Mouse (Mus musculus) retina, postnatal 1 day (tissue): ENCODE measurements around the gene Cbx2.

Experiments used
- DNase-seq: peaks from one replicate; pipeline ENCODE4 v3.0.0-alpha.2; 2012

Cbx2 gene

GRCm38 (mm10) chr11:119022895-119023615, at the start of gene Cbx2:
TSS of gene Cbx2 (plus strand) at chr11:119022962.
- DNase-seq: peak; percentile 95

GRCm38 (mm10) chr11:118974340-118974739, 48.4 kb upstream of the Cbx2 start:
- no peak for DNase-seq

GRCm38 (mm10) chr11:118975427-118975826, 47.3 kb upstream of the Cbx2 start:
- DNase-seq: peak; percentile 88

GRCm38 (mm10) chr11:118975917-118976316, 46.8 kb upstream of the Cbx2 start:
- peak; percentile 64 for DNase-seq

GRCm38 (mm10) chr11:118980388-118980787, 42.4 kb upstream of the Cbx2 start:
- DNase-seq: no peak

DNA sequence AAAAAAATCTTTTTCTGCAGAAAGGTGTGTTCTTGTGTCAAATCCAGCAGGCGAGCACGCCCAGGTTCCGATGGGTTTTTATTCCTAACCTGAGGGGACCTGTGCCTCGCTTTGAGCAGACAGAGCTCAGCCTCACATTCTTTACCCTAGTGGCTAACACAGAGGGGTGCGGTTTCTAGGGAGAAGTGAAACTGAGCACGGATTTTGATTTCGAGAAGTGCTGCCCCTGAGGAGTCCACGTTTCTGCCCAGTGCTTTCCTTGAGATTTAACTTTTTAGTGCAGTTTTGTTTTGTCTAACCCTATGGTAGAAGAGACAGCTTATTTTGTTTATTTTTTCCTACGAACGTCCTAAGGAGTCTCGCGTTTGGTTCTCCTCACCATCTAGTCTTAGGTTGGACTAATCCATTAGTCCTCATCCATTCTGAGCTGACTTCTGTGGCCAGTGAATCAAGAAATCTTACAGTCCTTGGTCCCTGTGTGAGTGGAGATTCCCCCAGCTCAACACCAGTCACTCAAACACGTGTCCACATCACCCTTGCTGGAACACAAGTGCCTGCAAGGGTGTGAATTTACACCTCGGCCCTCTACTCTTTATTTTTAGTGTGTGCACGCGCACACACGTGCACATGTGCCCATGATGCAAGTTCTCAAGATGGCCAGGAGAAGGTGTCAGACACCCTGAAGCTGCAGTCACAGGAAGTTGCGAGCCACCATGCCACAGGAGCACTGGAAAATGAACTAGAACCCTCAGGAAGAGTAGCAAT, 41.6 kb upstream of the Cbx2 start:
- no peak for DNase-seq

DNA sequence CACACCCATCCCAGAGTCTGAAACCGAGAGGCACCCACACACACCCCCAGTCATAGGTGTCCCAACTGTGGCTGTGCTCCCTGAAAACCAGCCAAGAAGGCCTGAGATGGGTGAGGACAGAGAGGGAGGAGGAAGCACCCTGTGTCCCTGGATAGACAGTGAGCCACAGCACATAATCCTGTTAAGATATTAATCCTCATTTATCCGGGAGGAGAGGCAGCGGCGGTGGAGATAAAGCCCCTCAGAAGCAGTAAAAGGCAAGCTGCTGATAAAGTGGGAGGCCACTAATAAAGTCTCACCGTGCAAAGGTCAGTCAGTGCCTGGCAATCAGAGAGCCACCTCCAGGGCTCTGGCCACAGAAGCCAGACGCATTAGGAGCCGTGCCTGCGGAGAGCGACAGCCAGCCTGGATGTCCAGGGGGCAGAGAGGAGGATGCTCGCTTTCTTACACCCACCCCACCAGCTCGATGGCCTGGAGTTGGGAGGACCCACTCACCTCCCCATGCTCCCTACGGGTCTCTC, 40.1 kb upstream of the Cbx2 start:
- peak; percentile 77 for DNase-seq

DNA sequence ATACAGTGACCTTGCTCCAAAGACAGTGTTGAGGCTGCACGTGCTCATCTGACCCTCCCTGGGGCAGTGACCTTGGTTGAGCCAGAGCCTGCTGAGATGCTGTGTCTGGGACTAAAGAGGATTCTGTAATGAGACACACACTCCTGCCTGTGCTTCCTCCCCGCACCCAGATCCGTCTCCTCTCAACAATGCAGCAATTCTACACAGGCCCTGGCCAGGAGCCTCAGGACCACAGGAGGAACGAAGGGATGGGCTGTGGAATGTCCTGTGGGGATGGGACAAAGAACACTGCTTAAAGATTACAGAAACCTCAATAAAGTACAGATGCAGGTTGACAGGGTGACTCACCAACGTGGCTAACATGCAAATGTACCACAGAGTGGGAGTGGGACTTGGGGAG, 37.2 kb upstream of the Cbx2 start:
- DNase-seq: no peak

GRCm38 (mm10) chr11:118987999-118988398, 34.8 kb upstream of the Cbx2 start, which contains the start of gene Enpp7:
TSS of gene Enpp7 (plus strand) at chr11:118988188.
- DNase-seq: no peak

GRCm38 (mm10) chr11:118992781-118993180, 30.0 kb upstream of the Cbx2 start:
- no peak for DNase-seq

GRCm38 (mm10) chr11:118995448-118995847, 27.3 kb upstream of the Cbx2 start:
- peak; percentile 94 for DNase-seq

DNA sequence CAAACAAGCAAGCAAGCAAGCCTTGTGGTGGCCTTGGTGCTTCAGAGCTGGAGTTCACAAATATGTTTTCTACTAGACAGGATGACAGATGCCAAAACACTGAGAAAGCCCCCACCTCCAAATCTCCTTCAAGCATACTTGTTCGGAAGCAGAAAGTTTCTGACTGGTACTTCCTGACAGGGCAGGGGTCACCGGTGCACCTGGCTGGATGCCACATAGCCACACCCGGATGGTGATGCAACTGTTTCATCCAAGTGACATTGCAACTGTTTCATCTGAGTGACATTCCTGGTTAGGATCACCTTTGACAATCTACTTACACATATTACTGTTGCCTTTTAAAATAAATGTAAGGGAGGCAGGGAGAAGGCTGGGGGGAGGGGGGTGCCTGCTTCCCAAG, 25.6 kb upstream of the Cbx2 start:
- DNase-seq: no peak

DNA sequence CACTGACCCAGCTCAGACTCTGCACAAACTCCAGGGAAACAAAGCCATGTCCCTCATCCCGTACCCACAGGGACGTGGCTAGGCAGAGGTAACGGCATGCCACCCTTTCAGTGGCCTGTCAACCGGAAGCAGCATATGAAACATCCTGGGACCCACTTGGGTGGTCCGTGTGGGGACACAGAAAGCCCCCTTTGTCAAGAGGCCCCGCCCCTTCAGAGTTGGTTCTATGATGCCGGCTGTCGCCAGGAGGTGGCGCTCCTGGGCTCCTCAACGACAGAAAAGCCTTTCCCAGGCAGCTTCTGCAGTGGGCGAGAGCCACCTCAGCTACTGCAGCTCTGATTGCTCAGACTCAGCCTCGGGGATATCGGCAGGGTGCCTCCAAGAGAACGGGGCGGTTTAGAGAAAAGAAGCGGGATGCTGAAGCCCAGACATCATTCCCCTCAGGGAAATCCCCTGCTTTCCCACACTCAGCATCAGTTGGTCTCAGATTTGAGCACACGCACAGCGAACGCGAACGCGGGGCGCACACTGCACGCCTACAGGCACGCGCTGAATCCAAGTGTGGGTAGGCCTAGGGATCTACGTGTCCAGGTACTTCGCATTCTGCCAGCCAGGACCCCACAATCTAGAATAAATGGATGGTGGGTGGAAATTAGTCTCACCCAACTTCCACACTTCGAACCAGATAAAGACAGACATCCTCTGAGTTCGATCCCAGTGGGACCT, 24.1 kb upstream of the Cbx2 start:
- DNase-seq: peak; percentile 97

DNA sequence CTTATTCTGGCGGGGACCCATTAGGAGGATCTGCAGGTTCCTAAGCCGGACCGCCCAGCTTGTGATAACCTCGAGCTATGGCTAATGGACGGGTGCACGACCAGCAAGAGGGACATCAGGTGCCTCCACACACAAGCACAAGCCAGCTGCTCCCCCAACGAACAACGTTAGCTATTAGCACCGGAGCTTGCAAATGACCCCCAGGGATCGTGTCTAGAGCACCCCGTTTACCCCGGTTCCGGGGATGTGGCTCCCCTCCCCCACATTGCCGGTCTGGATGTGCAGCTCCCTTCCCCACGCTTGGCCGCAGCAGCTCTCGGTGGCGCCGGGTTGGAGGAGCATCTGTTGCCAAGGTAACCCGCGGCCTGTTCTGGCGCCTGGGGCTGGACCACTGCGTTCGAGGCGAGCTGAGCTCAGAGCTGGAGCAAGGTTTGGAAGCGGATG, 23.4 kb upstream of the Cbx2 start:
- DNase-seq: peak; percentile 85

DNA sequence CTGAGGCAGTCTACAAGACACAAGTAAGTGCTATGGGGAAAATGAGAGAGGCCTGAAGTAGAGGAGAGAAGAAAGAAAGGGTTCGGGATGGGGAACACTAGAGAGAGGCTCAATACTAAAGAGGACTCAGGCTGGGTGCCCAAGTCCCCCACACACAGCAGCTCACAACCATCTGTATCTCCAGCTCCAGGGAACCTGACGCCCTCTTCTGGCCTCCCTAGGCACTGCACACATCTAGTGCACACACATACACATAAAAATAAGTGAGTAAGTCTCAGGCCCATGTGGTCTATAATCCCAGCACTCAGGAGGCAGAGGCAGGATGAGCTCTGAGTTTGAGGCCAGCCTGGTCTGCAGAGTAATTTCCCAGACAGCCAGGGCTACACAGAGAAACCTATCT, 21.9 kb upstream of the Cbx2 start:
- no peak for DNase-seq

DNA sequence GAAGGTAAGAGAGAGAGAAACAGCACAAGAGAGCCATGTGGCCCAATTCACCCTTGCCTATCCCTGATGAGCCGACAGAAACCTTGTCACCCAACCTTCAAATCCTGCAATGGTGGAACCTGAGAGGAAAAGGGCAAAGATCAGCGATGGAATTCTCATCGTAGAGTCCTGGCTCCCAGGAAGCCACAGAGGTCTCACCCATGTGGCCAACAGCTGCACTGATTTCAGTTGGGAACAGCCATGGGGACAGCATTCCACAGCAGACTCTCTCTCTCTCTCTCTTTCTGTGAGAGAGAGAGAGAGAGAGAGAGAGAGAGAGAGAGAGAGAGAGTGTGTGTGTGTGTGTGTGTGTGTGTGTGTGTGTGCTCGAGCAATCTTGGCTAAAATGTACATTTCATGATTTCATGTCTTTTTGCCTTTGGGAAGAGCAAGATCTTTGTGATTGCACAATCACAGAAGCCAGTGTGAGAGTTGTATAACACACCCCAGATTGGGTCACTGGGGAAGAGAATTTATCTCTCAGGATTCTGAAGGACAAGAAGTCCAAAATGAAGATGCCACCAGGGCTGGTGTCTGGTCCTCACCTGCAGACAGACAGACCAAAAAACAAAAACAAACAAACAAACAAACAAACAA, 21.2 kb upstream of the Cbx2 start:
- no peak for DNase-seq

DNA sequence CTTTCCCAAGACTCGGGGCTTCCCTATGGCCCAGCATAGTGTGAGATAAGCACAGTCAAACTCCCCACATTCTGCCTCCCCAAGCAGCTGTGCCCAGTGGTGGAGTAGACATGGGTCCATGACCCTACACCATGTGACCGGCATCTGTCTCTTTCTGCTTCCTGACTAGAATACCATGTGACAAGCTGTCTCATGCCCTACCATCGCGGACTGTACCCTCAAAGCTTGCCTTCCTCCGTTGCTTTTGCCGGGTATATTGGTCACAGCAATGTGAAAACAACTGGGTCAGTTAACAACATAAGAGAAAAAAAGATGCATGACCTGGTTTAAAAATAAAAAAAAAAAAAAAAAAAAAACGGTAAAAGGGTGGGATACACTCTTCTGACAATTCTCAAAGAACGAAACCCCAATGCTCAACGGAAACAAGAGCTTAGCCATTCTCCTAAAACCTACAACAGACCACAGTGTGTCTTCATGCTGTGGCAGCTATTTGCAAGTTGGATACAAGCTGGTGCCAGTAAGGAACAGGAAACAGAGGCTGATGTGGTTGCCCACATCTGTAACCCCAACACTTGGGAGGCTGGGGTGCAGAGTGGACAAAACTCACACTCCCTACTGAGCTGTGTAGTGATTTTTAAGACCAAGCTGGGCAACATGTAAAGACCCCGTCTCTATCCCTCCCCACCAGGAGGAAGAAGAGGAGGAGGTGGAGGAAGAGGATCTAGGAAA, 17.1 kb upstream of the Cbx2 start:
- no peak for DNase-seq

DNA sequence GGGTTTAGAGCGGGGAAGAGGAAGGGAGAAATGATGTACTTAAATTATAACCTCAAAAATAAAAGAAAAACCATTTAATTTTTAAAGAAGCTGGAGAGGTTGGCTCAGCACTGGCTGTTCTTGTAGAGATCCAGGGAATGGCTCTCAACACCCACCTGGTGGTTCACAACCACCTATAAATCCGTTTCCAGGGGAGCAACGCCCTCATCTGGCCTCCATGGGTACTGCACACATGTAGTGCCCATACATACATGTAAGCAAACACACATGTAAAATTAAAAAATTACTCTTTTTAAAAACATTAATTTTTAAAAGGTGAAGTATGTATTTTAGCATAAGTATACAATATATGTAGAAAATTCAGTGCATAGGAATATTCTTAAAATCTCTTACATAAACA, 16.3 kb upstream of the Cbx2 start:
- no peak for DNase-seq

- DNase-seq: no peak
Measured at GRCm38 (mm10) chr11:119007461-119008456, 15.0 kb upstream of the Cbx2 start.

GRCm38 (mm10) chr11:119014455-119014854, 8.3 kb upstream of the Cbx2 start:
- no peak for DNase-seq

GRCm38 (mm10) chr11:119017506-119017905, 5.3 kb upstream of the Cbx2 start:
- no peak for DNase-seq
